Mouse (Mus musculus) c-Kit-positive CD71-negative TER-119-negative erythroid progenitor cells, embryonic 14.5 days (primary cell): ENCODE measurements around the gene Zfp628.

ENCODE experiments used
- DNase-seq: peaks from one replicate; pipeline ENCODE4 v3.0.0-alpha.2; 2013; ENCODE audit warnings: low read depth

The Zfp628 gene

DNA sequence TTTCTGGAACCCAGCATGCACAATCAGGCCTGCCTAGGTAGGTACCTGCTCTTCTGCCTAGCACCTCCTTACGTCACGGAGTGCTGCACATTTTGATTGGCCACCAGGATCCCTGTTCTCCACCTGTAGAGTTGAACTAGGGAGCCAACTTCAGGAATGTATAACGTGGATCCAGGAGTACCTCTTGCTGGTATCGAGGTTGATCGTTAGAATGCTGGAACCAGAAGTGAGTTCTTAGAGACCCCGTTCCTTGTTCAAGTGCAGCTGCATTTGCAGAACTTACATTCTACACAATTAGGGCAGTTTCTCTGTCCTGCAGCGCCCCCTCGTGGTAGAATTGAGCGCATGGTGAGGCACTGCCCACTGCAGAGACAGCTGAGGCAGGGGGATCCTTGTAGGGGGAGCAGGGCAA lies 25.1 kb downstream of the Zfp628 start:
- DNase-seq, result peak; percentile 92

GRCm38 (mm10) chr7:4942673-4943072 lies 27.7 kb downstream of the Zfp628 start:
- no peak for DNase-seq

DNA sequence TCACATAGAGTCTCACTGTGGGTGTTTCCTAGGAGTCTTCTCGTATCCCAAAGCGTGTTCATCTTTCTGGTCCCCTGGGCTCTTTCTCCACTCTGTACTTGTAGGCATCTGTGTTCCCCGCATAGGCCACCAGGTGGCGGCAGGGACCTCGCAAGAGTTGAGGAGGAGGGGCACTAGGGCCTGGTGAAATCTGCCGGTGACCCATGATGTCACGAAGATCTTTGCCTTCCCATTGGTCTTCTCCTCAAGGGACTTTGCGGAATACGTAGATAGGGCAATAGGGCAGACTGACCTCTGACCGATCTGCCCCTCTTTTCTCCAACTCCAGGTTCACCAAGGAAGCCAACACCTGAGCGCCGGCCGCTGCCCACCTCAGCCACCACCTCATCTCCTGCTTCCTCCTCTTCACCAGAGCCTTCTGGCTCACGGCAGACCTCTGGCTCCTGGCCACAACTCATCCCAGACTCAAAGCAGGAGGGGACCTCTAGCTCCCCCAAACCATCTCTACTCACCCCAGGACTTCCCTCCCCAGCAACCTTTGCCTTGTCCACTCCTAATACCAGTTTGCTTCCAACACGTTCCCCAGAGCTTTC lies 28.3 kb downstream of the Zfp628 start:
- peak; percentile 92 for DNase-seq

DNA sequence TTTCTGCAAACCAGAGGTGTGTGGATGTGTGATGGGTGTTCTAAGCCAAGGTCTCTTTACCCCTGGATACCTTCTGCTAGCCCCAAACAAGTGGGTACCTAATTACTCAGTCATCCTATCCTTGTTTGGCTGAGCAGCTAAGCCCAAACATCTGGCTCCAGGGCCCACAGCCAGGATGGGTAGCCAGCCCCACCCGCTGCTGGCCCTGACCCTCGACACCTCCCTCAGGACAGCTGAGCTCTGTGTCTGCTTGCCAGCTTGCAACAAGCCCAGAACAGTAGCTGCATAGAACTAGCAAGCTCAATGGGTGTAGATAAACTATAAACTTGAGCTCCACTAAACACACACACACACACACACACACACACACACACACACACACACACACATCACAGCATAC lies 32.8 kb downstream of the Zfp628 start:
- no peak for DNase-seq

- DNase-seq, result no peak
These were observed 33.4 kb downstream of the Zfp628 start for GRCm38 (mm10) chr7:4948386-4948785.

DNA sequence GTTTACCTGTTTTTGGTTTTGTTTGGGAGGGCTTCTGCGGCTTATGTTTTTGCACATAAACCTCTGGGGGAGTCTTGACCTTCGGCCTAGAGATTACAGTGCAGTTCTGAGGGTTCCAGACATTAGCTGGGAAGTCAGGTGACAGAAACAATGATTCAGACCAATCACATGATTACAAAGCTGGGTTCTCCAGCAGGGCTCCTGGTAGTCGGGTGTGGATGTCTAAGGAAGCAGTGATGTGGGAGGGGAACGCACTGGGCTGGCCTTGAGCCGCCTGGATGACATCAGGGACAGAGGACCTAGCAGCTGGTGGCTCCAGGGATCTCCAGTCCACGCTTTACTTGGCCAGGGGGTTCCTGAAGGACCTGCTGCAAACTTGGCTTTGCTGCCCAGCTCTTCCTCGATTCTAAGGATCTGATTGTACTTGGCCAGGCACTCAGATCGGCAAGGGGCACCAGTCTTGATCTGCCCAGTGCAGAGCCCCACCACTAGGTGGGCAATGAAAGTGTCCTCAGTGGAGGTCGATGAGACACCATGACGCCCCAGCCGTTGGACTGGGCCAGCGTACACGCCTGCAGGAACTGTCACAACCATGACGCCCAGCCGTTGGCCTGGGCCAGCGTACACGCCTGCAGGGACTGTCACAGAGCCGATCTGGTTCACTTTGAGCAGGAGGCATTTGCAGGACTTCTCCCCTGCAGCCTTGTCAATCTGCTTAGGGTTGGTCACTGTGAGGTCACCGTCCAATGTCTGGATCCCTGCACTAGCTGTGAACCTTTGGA lies 35.7 kb downstream of the Zfp628 start:
- no peak for DNase-seq

DNA sequence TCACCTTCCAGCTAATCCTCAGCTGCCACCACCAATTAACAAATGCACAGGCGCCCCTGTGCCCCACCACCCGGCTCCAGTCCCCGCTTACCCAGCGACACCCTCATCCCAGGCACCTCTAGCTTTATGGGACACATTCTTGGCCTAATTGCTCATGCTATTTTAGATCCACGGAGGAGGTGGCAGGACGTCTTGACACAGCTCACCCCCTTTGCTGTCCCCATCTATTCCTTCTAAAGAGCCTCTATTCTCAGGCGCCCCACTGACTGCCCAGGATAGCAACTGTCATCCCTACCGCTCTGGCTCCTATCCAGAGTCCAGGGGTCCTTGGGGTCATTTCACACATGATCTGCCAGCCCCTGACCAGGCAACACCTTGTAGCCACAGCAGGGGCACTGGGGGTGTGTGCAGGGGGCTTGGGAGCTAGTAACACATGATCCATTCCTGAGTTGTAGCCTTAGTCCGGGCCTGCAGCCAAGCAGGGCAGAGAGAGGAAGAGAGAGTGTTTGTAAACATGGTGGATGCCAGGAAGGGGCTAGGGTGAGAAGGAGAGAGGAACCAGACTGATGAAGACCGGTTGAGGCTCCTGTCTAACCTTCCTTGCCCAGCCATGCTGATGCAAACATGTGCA lies 38.9 kb downstream of the Zfp628 start:
- DNase-seq, result no peak

DNA sequence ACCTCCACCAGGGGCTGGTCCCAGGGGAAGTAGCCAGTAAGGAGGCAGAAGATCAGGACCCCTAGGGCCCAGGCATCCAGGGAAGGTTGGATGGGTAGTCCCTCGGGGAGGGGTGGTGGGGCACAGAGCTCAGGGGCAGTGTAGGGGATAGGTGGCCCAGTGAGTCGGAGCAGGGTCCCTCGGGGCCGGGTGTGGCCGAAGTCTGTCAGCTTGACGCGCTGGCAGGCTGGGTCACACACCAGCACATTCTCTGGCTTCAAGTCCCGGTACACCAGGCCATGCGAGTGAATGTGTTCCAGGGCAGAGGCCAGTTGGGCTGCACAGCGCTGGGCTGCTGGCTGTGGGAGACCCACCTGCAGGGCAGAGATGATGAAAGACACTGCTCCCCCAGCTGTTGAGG lies 42.3 kb downstream of the Zfp628 start:
- DNase-seq, result no peak

GRCm38 (mm10) chr7:4963527-4963926 lies 48.5 kb downstream of the Zfp628 start:
- DNase-seq, result no peak

DNA sequence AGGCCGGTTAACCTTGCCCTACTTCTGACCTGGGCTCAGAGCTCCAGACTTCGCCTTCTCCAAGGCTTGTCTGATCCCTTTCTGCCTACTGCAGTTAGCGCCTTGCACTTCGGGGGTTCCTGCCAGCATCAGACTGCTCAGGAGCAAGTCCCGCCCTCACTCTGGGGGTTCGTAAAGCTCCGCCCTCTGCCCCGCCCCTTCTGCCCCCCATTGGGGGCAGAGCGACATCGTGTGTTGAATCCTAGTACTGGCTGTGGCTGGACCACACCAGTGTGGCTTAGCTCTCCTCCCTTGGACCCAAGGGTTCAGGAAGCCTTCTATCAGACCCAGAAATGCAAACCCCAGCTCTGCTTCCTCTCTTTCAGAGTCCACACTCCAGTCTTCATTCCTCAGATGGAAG lies 49.3 kb downstream of the Zfp628 start, which contains the start of gene Sbk2:
Sbk2 (minus strand) TSS at position 135 of the 400 bp plus-strand sequence.
- DNase-seq, result peak; percentile 64

DNA sequence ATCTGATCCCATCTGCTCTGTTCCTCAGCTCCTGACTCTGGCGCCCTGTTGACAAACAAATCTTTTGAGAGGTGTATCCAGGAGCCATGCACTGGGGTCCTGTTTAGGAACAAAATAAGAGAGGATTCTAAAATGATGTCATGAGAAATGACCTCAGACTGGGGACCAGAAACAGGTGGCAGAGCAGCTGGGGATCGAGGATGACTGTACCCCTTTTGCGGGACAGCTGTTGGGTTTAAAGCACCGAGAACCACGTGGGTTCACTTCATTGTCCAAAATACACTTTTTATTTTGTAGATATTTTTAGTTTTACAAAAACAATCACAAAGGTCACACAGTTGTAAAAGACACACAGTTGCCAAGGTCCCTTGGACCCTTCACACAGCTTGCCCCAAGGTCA lies 50.0 kb downstream of the Zfp628 start:
- DNase-seq, result no peak

DNA sequence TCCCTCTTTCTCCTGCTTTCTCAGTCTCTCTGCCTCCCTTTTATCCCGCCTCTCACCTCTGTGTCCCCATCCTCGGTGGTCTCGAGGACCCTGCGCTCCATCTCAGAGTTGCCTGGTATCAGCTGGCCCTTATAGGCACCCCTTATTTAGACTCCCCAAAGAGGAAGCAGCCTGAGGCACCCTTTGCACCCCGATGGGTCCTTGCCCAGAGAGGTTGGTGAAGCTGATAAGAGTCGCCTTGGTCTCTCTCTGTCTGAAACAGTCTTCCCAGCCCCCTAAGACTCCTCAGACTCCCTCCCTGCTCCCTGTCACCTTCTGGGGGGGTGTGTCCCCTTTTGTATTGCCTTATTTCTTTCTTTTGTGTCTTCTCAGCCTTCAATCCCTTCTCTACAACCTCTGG lies 56.1 kb downstream of the Zfp628 start, which contains the start of gene Sbk3:
Sbk3 (minus strand) TSS at position 101 of the 400 bp plus-strand sequence.
- no peak for DNase-seq
